Mouse (Mus musculus) kidney, postnatal 36 days (tissue): Measurements from ENCODE around the gene Vmn2r37.
"Not testable (repeated sequence)": the region's sequence is repeated elsewhere in the genome, so short reads cannot be mapped to it uniquely, and the experiment has no call there.

Experiments
- DNase-seq, 2 experiments: peaks; one replicate each; pipeline ENCODE4 v3.0.0; 2021 to 2022; ENCODE audit warnings: mixed read lengths in 2 of 2

Gene Vmn2r37

GRCm38 (mm10) chr7:9223553-9223952 lies at the start of gene Vmn2r37:
Vmn2r37 (minus strand) TSS chr7:9223653.
- DNase-seq = not testable (repeated sequence)
